Mouse (Mus musculus): Measurements from ENCODE around the gene Il22ra2.

Gene Il22ra2

DNA sequence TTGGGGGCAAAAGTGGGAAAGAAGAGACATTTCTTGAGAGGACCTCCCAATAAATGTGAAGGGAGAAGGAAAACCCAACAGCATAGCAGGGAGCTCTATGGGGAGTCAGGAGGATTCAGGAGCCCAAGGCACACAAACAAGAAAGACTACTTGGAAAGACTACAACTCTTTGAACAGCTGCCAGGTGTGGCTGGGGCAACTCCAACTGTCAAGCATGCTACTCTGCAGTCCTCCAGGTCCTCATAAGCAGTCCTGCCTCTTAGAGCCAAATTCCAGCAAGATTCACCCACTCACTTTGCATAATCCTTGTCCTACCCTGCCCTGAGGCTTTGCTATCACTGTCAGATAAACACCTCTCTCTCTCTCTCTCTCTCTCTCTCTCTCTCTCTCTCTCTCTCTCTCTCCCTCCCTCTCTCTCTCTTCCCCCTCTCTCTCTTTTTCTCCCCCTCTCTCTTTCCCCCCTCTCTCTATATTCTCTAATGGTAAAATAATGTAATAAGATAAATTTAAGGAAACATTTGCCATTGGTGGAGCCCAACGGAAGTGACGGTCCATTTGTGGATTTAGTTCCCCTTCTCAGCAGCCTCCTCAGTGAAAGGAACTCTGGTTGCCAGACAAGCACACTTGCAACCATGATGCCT, at the start of gene Il22ra2:
Gene Il22ra2, plus strand, starts transcription at position 591 of the 641 bp plus-strand sequence.
- DNase-seq (ENCODE audit: low read depth, low spot score): no peak

DNA sequence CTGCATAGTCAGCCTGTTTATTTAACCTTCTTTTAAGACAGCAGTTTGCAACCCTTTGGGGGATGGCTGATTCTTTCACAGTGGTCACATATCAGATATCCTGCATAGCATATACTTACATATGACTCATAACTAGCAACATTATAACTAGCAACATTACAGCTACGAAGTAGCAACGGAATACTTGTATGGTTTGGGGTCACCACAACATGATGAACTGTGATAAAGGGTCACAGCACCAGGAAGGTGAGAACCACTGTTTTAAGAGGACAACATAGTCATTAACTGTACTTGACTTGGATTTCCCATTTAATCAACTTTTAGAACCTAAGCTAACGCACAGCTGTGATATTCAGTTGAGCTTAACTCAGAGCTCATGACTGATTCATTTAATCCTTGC, 44.2 kb upstream of the Il22ra2 start:
- no peak for DNase-seq (ENCODE audit: low read depth, low spot score)

DNA sequence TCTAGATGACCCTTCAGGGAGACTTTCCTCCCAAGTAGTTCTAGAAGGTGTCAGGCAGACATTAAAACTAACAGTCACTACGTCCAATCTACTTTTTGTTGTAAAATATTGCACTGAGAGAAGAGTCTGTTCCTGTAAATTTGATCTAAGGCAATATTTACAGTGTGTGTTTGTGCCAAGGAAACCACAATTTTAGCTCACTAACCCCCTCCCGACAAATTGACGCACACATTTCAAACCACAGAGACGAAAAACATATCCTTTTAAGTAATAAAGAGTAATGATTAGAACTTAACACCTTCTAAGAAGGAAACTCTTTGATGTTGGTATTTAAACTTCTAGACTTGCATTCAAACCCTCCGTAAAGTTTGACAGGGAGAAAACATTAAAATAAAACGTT, 43.8 kb upstream of the Il22ra2 start:
- no peak for DNase-seq (ENCODE audit: low read depth, low spot score)

DNA sequence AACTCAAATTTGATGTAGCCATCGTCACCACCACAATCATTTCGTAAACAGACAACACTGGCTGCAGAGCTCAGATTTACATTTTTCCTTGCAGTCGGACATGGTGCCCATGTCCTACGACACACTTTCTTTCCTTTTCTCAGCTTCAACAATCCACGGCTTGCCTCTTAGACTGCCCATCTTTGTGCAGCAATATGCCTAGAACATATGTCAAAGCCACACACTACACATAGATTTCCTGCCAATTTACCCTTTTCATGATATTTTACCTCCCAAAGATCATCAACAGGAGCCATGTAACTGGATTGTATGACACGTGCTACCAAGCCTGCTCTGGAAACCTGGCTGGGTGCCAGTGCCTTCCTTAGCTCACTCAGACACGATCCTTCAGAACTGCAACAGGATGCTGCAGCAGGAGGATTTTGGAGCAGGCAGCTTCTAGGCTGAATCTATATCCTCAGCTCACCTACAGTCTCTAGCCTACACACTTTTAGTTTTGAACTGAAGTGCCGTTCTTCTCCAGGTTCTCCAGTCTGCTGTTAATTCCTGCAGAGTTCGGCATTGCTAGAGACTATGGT, 43.3 kb upstream of the Il22ra2 start:
- no peak for DNase-seq (ENCODE audit: low read depth, low spot score)

DNA sequence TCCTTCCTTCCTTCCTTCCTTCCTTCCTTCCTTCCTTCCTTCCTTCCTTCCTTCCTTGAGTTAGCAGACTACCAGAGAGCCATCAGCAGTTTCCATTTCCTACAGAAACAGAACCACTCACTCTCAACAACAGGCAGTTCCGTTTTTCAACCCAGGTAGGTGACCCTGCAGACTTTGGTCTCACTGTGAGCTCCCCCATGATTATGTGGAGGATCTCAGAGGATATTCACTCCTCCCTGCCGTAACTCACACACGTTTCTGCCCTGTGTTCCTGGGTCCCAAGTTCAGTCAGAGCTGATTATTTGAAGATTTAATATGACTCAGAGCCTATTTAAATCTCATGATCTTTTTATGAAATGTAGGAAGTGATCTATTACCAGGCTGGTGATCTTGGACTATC, 41.1 kb upstream of the Il22ra2 start:
- no peak for DNase-seq (ENCODE audit: low read depth, low spot score)

DNA sequence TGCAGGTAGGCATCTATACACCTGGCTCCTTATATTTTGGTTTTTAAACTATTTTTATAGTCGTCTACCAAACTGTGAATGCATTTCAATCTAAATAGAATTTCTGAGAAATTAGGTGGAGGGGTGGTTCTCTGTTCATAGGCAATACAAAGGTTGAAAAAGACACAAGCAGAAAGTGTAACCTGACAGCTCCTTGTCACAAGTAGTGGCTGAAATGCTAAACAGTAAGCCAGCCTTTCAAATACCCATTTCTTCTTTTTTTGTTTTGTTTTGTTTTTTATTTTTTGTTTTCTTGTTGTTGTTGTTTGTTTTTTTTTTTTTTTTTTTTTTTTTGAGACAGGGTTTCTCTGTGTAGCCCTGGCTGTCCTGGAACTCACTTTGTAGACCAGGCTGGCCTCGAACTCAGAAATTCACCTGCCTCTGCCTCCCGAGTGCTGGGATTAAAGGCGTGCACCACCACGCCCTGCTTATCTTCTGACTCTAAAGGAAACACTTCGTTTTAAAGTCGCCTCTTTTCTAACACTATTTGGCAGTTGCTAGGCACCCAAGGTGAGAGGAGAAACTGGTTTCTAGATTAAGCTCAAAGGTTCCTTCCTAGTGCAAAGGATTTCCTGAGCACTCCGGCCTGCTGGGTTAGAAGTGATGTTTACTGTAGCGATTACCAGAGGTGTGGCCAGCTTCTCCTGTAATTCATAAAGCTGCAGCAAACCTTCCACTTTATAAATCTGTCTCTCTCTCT, 39.8 kb upstream of the Il22ra2 start:
- DNase-seq (ENCODE audit: low read depth, low spot score): no peak

DNA sequence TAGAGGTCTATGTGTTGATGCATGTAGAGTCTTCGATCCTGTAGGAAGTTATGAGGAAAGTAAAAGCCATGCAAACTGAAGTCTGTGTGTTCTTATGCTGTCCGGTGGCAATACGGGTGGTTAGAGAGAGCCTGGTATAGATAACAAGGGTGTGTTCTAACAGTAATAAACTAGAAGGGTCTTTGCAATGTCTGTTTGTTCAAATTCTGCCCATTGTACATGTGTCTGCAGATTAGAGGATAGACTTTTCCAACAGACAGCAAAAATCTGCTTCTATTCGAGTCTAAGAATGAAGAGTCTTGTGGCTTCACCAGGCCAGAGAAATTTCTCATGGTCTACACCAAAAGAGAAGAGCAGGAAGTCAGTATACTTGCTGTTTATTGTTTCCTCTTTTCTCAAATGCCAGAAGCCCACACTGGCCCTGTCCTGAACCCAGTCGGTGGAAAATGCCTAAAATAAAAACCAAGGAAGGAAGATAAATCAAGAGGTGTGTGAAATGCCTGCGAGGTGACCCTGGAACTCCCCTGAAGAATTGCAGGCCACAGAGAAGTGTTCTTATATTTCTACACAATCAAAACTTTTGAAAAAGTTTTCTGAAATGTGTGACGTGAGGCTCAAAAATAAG, 38.9 kb upstream of the Il22ra2 start:
- no peak for DNase-seq (ENCODE audit: low read depth, low spot score)

DNA sequence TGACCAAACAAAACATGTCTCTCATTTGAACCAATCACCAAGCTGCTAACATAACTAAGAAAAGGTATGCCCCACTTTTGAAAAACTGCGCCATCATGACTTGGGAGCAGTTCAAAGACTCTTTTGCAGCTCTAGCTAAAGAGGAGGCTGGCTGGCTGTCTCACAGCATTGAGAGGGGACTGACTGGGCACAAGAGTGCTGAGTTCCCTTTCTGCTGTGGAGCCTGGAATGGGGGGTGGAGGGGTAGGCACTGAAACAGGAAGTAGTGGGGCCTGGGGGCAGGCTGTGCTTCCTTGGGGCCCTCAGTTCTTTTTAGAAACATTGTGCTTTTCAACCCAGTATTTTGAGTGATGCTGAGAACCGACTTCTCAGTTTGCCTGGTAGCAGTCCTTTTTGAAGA, 37.7 kb upstream of the Il22ra2 start:
- DNase-seq (ENCODE audit: low read depth, low spot score): no peak

DNA sequence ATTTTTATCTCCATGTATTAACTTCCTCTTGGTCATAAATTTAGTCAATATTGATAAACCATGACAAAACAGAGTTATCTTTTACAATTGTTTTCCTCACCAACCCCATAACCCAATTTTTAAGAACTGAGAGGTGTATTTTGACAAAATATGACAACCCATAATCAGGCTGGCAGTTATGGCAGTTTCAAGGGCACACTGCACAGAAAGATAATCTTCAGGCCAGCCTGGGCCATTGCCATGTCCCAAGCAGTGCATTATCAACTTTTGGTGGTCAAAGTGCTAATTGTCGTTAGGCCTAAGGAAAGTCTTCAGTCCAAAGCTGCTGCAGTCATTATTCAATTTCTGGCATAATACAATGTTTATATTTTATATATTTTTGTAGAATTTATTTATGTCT, 37.0 kb upstream of the Il22ra2 start:
- DNase-seq (ENCODE audit: low read depth, low spot score): no peak

DNA sequence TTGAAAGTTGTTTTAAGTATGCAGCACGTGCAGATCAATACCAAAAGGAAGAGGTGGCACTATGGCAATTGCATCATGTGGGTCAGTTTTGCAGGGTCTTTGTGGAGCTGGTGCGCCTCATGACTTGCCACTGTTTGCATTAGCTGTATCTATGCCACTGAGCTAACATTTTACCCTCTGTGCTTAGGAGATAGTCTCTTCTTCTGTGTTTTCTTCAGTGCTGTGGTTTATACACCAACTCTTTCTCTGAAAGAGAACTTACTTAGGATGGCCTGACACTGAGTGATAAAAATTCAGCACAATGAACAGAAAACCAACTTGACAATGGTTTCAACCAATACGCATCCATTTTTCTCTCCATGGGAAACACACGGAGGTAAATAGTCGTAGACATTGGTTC, 35.9 kb upstream of the Il22ra2 start:
- no peak for DNase-seq (ENCODE audit: low read depth, low spot score)

DNA sequence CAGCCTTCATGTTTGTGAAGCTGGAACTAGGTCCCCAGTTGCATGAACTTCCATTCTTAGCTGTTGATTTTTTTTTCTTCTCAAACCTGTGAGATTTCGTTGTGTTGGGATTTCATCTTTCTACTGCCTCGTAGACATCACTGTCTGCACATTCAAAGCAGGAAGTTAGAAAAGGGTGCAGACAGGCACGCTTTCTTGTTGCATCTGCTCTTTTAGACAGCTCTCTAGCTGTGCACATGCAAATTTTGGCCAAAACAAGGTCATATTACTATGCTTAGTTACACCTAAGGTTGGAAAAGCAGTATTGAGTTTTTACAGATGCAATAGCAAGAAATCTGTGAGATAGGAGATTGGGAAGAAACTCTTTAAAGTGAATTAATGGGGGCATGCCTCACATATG, 34.5 kb upstream of the Il22ra2 start:
- no peak for DNase-seq (ENCODE audit: low read depth, low spot score)

DNA sequence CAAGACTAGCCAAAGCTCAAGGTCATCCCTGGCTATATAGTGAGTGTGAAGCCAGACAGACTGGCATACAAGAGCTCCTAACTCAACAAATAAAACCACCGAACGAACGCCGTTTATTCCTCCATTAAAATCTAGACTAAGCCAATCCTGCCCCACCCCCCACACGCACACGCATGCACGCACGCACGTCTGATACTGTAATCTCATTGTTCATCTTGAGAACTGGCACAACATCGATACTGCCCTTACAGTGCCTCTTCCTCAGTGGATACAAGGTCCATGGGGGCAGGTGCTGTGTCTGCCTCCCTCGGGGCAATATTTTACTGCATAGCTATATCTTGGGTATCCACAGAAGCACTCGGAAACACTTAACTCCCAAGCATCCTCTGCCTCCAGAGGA, 32.2 kb upstream of the Il22ra2 start:
- DNase-seq (ENCODE audit: low read depth, low spot score): no peak

DNA sequence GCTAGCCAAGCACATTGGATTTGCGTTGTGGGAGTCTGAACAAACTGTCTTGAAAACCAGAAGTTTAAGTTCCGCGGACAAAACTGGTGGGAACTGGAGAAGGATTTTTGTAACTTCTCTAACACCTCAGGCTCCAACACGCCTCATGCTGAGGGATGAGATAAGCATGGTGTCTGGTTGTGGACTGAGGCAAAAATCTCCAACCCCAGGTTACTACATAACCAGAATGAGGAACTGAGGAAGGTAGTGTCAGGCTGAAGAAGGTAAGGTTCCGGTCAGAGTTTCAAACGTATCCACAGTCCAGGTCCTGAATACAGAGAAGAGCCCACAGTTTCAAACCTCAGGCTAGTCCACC, 30.5 kb upstream of the Il22ra2 start:
- DNase-seq (ENCODE audit: low read depth, low spot score): peak; percentile 12

DNA sequence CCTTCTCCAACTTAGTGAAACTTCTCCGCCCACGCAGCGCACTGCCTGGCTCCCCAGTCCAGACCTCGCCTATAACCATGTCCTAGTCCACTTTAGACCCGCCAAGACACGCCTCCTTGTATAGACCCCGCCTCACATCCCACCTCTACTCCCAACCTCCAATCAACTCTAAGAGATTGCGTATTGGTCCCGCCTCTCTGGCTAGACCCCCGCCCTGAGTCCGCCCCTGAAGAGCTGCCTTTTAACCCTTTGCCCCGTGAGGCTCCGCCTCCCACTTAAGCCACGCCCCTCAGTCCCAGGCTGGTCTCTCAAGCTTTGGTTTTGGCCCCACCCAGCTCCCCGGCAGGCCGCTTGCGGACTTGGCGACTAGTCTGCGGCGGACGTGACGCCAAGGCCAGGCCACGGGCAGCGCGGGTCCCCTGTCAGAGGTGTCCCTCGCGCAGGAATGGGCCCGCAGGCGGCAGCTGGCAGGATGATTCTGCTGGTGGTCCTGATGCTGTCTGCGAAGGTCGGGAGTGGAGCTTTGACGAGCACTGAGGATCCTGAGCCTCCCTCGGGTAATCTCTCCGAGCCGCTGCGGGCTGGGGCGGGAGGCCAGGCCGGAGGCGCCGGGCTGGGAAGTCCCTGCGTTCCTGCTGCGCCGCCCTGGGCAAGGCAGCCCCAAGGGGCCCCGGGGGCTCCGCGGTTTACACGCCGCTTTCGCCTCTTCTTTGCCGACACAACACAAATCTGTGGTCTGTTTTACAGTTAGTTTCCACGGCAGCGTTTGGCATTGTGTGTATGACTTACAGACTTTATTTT, 30.0 kb upstream of the Il22ra2 start, which contains the start of gene Ifngr1:
Gene Ifngr1, plus strand, starts transcription at position 309 of the 801 bp plus-strand sequence.
- peak; percentile 99 for DNase-seq (ENCODE audit: low read depth, low spot score)

DNA sequence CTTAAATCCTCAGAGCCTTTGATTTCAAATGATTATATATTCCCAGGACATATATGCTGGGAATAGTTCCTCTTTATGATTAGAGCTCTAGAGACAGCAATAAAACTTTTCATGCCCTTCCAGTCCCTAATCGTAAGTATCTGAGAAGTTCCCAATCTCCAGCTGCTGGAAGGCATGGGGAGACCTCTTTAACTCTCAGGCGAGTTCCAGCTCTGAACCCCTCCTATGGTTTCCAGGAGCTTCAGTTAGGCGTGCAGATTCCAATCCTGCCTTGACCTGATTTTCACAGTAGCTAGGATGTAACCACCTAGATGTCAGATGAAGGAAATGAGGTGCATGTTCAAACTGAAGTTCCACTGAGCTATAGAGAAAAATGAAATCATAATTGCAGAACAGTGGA, 29.2 kb upstream of the Il22ra2 start:
- no peak for DNase-seq (ENCODE audit: low read depth, low spot score)

DNA sequence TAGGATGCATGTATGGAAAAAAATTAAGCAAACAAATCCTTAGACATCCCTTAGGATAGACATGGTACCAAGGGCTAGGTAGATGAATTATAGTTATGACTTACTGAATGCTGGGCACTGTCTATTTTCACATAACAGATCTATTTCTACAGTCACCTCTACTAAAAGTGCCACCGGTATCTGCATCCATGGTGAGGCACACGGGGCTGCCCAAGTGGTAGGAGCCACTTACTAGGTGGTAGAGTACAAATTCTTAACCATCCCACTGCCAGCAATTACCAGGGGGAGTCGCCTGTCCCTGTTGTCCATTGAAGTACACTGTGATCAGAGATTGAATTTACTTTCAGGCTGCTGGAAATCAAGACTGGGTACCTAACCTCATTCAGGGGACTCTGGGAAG, 28.5 kb upstream of the Il22ra2 start:
- no peak for DNase-seq (ENCODE audit: low read depth, low spot score)

DNA sequence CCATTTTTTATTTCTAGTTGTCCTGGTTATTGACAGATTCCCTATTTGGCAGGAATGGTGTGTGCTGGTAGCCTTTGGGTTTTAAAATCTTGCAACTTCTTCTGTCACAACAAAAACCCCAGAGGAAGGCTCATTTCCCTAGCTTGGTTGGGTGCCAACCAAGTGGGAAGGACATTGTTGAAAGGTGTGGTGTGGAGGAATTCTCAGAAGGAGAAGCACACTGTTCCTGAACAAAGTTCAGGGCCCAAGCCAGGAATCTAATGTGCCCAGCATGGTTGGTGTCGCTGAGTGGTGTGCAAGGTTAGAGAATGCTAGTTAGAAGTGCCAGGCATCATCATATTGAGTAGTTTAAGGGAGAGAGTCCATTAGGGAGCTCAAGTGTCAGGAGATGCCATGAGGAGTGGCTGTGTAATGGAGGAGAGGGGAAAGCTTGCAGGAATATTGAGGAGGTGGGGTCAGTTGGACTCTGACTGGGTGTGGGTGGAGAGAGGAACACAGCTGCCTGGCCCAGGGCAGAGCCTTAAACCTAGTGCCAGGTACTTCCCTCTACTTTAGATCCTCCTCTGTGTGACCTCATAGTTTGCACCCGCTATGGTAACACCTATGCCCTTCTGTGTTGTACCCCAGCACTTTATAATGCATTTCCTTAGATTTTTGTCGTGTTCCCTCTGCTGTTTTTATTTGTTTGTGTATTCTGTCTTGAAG, 27.4 kb upstream of the Il22ra2 start:
- no peak for DNase-seq (ENCODE audit: low read depth, low spot score)

DNA sequence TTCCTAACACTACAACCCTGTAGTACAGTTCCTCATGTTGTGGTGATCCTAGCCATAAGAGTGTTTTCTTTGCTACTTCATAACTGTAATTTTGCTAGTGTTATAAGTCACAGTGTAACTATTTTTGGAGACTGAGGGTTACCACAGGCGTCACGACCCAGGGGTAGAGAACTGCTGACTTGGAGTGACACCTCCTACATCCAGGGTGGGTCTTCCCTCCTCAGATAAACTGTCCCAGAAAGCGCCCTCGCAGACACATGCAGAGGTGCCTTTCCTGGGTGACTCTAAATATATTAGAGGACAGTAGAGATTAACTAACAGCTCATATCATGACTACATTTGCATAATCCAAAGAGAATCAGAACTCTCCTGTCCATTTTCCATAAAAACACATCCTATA, 24.9 kb upstream of the Il22ra2 start:
- DNase-seq (ENCODE audit: low read depth, low spot score): no peak

DNA sequence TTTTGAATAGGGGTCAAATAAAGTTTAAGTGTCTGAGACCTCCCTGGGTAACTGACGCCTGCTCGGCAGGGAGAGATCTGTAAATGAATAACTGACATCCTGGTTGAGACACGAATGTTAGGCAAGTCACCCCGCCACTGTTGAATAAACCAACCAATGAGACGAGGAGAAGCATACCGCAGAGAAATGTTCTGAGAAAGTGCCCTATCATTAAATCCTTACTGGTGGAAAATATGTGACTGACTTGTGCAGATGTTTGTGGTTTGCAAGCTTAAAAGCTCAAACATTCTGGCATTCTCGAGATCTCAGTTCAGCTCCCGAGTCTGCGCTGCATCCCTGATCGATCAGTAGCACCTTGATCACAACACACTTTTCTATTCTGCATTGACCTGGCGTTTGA, 23.7 kb upstream of the Il22ra2 start:
- DNase-seq (ENCODE audit: low read depth, low spot score): no peak

DNA sequence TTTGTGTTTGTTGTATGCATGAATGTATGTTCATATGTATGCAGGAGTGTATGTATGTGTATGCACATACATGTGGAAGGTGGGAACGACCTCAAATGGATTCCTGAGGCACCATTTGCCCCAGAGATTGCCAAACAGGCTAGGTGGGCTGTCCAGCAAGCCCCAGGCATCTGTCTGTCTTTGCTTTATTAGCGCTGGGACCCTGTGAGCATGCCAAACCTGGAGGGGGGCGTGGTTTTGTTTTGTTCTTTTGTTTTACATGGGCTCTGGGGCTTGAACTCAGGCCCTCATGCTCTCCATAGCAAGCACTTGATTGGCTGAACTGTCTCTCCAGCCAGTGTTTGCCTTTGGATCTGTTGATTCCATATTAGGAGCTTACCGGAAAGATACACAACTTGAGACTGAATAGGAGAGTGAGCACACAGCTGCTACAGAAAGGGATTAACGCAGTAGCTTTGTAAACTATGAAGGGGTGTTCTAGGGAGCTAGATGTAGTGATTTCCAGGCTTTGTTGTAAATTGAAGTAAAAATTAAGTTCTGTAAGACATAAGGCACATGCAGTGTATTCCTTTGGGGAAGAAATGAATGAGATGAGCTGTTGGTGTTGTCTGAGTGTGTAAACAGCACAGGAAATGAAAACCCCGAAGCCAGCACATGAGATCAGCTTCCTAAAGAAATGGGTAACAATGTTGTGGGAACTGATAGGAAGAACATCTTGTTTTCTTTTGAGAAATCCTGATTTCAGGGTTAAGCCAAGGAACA, 22.3 kb upstream of the Il22ra2 start:
- no peak for DNase-seq (ENCODE audit: low read depth, low spot score)

DNA sequence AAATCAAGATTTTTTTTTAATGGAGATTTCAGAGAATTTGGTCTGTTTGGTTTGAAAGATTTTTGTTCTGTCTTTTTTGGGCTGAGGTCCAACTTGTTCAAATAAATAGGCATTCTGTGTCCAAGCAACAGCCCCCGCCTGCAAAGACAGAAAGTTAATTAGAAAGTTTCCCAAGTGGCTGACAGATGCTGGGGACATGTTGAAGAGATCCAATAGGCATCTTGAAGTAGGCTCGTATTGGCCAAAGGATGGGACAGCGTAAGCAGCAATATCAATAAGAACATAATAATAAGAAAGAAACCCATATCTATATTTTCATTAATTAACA, 21.7 kb upstream of the Il22ra2 start:
- DNase-seq (ENCODE audit: low read depth, low spot score): no peak

Measured in forelimb bud, embryonic 11.5 days (tissue).